Mouse (Mus musculus): ENCODE measurements around the gene Diaph3.
"Not testable (repeated sequence)": the region's sequence is repeated elsewhere in the genome, so short reads cannot be mapped to it uniquely, and the experiment has no call there.

Diaph3 gene

DNA sequence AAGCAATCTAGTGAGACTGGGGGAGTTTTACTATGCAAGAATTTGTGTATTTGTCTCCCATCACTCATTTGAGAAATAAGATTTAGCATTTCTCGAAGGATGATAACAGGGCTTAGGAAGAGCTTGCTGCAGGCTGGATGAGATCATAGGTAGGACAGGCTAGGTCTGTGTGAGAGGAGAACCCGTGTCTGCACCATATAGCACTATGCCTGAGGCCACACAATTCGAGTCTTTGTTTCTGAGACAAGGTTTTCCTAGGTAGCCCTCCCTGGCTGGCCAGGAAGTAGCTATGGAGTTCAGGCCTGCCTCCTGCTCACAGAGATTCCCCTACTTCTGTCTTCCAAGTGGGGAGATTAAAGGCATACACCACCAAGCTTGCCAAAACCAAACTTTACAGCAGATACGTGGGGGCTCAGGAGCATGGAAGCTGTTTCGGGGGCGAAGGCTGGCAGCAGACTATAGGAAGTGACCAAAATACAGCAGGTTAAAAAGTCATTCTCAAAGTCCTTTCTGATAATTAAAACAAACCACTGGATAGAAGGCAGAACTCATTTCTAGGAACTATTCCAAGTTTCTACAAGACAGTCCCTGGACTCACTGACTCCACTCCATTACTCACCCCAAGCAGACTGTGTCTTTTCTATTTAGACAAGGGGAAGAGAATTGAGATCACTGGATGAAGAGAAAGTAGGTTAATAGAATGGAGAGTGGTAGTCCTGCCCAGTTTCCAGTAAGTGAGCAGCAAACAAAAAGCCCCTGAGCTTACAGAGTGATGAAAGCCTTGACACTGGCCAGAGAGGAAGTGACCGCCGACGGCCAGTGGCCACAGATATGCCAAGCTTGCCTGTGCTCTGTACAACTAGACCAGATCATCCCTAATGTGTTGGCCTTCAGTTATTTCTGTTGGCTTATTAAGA lies 383.2 kb downstream of the Diaph3 start:
- Histone ChIP-seq H3K36me3 (ENCODE audit: control insufficient read depth, insufficient read depth, low read length, poor library complexity, severe bottlenecking) (no peaks in the 10 kb centered on the region), H3K27me3 (ENCODE audit: control insufficient read depth, insufficient read depth, low read length, poor library complexity, severe bottlenecking) (no peaks in the 10 kb centered on the region)
- no peak for DNase-seq (ENCODE audit: low read depth, low spot score)

DNA sequence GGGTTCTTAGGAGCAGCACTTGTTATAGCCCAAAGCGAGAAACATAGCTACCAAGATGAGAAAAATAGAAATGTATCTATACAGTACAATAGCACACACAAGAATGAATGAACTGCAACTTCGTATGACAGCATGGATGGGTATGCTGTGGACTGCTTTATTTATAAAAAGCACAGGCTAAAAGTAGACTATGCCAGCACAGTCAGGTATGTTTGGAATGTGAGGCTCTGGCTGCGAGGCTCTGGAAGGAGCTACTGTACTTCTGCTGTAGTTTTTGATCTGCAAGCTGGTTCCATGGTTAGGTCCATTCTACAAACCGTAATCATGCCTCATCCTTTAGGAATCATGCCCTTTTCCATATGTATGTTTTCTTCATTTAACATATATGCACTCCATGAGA lies 383.9 kb downstream of the Diaph3 start:
- Histone ChIP-seq H3K36me3 (ENCODE audit: control insufficient read depth, insufficient read depth, low read length, poor library complexity, severe bottlenecking) (no peaks in the 10 kb centered on the region), H3K27me3 (ENCODE audit: control insufficient read depth, insufficient read depth, low read length, poor library complexity, severe bottlenecking) (no peaks in the 10 kb centered on the region)
- no peak for DNase-seq (ENCODE audit: low read depth, low spot score)

DNA sequence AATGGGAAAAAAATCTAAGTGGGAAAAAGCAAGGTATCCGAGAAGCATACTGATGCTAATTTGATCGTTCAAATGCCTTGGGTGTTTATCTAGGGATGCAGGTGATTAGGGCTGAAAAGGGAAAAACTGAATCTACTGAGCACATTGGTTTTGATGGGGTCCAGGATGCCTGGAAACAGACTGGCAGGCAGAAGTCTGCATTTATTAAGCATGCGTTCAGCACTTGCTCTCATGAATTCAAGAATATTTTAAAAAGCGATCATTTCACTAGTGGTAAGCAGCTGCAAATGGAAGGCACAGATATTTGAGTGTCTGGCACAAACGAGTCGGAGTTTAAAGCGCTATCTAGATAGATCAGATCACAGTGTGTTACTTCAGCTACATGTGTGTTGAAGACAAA lies 390.7 kb downstream of the Diaph3 start:
- no peaks in the 10 kb centered on the region for H3K27me3 ChIP-seq (ENCODE audit: control insufficient read depth, insufficient read depth, low read length, poor library complexity, severe bottlenecking)
- H3K36me3 ChIP-seq (ENCODE audit: control insufficient read depth, insufficient read depth, low read length, poor library complexity, severe bottlenecking), result no peaks in the 10 kb centered on the region
- DNase-seq (ENCODE audit: low read depth, low spot score), result no peak

DNA sequence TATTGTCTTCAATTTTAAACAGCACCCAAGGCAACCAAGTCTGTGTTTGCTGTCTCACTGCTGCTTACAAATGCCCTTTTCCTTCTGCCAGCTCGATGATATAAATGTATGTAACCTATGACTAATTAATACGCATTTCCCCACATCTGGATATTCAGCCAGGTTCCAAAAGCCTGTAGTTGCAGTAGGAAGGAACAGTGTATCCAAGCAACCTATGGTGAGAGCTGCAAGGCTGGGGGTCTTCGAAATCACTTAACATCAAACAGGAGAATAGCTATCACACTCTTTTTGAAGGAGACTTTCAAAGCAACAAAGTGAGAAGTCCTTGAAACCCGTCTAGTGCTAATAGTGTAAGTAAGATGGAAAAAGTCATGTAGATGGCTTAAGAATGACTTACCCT lies 391.6 kb downstream of the Diaph3 start:
- Histone ChIP-seq H3K27me3 (ENCODE audit: control insufficient read depth, insufficient read depth, low read length, poor library complexity, severe bottlenecking) (no peaks in the 10 kb centered on the region), H3K36me3 (ENCODE audit: control insufficient read depth, insufficient read depth, low read length, poor library complexity, severe bottlenecking) (no peaks in the 10 kb centered on the region)
- DNase-seq (ENCODE audit: low read depth, low spot score), result no peak

DNA sequence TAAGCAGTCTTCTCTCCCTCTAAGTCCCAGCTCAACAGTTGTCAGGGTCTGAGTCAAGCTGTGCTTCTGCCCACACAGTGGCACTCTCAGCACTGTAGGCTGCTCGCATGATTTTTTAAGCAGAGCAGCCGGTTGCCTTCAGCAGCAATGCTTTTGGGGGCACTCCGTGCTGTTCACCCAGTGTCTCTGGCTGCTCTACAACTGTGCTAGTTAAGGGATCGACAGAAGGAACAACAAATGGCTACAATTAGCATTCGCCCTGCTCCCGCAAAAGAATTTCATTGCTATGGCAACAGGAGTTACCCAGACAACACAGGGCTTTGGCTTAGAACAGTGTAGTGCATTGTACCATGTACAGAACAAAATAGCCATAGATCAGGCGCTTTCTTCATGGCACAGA lies 392.2 kb downstream of the Diaph3 start:
- Histone ChIP-seq H3K36me3 (ENCODE audit: control insufficient read depth, insufficient read depth, low read length, poor library complexity, severe bottlenecking) (no peaks in the 10 kb centered on the region), H3K27me3 (ENCODE audit: control insufficient read depth, insufficient read depth, low read length, poor library complexity, severe bottlenecking) (no peaks in the 10 kb centered on the region)
- DNase-seq (ENCODE audit: low read depth, low spot score), result no peak

DNA sequence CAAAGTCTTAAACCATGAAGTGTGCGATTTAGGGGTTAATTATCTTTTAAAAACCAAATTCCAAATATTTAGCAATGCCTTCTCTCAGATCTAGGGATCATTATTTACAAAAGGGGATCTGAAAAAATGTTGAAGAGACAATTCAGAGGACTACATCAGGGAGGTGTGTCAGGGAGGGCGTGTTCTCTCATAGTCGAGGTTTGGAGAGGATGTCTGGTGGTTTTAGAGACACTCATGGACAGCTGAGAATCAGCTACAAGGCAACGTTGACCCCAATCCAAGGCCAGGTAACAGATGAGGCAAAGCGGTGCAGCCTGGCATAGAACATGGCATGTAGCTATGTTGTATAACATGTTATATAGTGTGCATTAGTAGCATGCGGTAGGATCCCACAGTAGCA lies 396.5 kb downstream of the Diaph3 start:
- no peaks in the 10 kb centered on the region for H3K27me3 ChIP-seq (ENCODE audit: control insufficient read depth, insufficient read depth, low read length, poor library complexity, severe bottlenecking)
- no peak for DNase-seq (ENCODE audit: low read depth, low spot score)
- H3K36me3 ChIP-seq (ENCODE audit: control insufficient read depth, insufficient read depth, low read length, poor library complexity, severe bottlenecking), result no peaks in the 10 kb centered on the region

DNA sequence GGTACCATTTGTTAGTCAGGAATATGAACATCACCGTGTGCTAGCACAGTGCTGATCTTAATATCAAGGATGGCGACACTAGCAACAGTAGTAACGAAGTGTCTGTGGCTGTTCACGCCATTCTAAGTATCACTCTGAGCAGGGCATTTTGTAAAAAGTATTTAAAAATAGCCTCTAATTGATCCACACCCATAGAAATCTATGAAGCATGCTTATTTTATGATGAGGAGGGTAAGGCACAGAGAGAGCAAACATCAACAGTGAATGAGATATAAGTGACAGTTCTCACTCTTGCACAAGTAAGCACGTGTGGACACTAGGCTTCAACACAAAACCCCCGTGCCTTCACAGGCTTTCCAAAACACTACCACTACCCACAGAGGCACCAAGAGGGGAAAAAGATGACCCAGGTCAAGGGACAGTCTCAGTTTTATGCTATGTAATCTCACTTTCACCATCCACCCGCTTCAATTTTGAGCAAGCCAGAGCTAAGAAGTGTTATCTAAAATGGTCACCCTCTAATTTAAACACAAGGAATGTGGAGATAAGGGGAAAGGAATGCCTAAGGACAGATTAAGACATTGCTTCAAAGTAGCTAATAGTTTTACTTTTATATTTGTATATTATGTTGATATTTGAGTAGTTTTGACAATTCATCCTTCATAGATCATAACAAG lies 399.0 kb downstream of the Diaph3 start:
- Histone ChIP-seq H3K36me3 (ENCODE audit: control insufficient read depth, insufficient read depth, low read length, poor library complexity, severe bottlenecking) (no peaks in the 10 kb centered on the region), H3K27me3 (ENCODE audit: control insufficient read depth, insufficient read depth, low read length, poor library complexity, severe bottlenecking) (no peaks in the 10 kb centered on the region)
- no peak for DNase-seq (ENCODE audit: low read depth, low spot score)

DNA sequence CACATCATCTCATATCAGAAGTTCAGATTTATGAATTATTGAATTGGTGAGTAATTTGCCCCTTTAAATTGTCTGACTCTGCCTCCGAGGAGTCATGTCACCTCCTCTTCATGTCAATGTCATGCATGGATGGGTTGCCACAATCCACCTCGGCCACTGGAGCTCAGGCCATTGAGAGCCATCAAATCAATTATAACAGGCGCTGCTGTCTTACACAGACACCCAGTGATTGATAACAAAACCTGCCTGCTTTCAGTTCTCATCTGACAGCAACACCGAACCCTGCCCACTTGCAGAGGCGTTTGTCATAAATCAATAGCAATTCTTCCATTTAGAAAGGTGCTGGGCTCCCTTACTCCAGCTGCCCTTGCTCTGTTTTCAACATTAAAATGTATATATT lies 402.1 kb downstream of the Diaph3 start:
- no peak for DNase-seq (ENCODE audit: low read depth, low spot score)
- H3K27me3 ChIP-seq (ENCODE audit: control insufficient read depth, insufficient read depth, low read length, poor library complexity, severe bottlenecking), result no peaks in the 10 kb centered on the region

DNA sequence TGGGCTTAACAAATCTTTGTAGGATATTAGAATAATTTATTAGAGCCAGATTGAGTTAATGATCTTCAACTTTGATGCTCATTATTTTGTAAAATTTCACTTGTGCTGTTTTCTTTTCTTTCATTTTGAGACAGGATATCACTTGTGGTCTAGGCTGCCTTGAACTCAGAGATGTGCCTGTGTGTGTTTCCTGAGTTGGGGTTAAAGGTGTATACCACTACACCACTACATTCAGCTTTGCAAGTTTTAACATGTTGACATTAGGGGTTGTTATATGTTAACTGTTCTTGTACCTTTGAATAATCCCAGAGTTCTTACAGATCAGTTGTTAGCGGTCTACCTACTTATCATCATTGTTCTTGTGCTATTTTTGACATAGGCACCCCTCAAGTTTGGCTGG lies 404.4 kb downstream of the Diaph3 start:
- Histone ChIP-seq H3K36me3 (ENCODE audit: control insufficient read depth, insufficient read depth, low read length, poor library complexity, severe bottlenecking) (no peaks in the 10 kb centered on the region), H3K27me3 (ENCODE audit: control insufficient read depth, insufficient read depth, low read length, poor library complexity, severe bottlenecking) (no peaks in the 10 kb centered on the region)
- DNase-seq (ENCODE audit: low read depth, low spot score), result no peak

More for the DNA sequence above, 402.1 kb downstream of the Diaph3 start:
- H3K36me3 ChIP-seq (ENCODE audit: control insufficient read depth, insufficient read depth, low read length, poor library complexity, severe bottlenecking), result no peaks in the 10 kb centered on the region

DNA sequence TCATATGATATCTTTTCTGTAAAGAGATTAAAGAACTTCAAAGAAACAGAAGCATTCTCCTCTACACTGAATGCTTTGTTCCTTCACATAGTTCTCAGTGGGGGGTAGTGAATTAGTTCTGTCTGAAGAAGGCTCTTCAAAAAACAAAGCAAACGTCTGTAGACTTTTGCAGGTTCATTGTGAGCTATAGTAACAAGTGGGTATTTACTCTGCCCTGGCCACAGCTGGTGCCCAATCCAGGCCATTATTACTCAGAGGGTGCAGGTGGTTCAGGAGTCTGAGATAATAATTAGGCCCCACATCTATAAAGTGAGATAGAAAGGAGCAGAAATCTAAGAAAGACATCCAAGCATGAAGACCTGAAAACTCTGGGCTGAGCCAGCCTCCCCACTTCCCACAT lies 409.7 kb downstream of the Diaph3 start:
- DNase-seq (ENCODE audit: low read depth, low spot score), result no peak
- Histone ChIP-seq H3K36me3 (ENCODE audit: control insufficient read depth, insufficient read depth, low read length, poor library complexity, severe bottlenecking) (no peaks in the 10 kb centered on the region), H3K27me3 (ENCODE audit: control insufficient read depth, insufficient read depth, low read length, poor library complexity, severe bottlenecking) (no peaks in the 10 kb centered on the region)

DNA sequence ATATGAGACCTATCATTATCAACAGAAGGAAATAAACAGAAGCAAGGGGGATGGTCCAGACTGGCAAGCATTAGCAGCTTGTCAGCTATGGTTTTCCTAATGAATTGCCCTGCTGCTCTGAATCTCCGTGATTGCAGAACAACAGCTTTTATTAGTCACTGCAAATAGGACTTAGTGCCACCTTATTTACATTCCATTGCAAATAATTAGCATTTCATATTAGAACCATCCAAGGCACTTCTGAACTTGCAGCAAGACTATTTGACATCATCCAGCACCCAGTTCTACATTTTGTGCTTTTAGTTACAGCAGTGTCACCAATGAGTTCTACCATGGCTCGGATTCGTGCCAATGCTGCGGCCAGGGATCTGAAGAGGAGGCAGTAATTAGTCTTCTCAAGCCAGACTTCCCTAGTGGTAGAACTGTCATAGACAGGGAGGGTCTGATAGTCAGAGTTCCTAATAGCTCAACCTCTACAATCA lies 411.4 kb downstream of the Diaph3 start:
- Histone ChIP-seq H3K36me3 (ENCODE audit: control insufficient read depth, insufficient read depth, low read length, poor library complexity, severe bottlenecking) (no peaks in the 10 kb centered on the region), H3K27me3 (ENCODE audit: control insufficient read depth, insufficient read depth, low read length, poor library complexity, severe bottlenecking) (no peaks in the 10 kb centered on the region)
- DNase-seq (ENCODE audit: low read depth, low spot score), result no peak

DNA sequence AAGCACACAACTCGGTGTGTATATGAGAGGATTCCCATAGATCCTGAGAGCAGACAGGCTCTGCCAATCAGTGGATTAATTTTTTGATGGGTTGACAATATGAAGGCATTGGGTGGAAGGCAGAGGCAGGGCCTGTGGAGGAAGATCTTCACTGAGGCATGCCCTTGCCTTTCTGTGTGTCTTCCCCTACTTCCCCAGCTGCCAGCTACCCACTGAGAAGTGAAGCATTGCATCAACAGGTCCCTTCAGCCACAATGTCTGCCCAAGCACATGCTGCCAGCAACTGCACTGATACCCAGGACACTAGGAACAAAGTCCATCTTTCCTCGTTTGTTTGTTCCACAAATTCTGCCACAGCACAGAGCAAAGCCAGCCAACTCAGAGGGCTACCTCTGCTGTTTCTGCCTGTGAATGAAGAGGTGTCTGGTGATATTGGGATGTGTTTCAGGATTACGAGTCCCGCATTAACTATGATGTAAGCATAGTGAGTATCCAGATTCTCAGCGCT lies 413.4 kb downstream of the Diaph3 start:
- no peaks in the 10 kb centered on the region for H3K27me3 ChIP-seq (ENCODE audit: control insufficient read depth, insufficient read depth, low read length, poor library complexity, severe bottlenecking)
- no peaks in the 10 kb centered on the region for H3K36me3 ChIP-seq (ENCODE audit: control insufficient read depth, insufficient read depth, low read length, poor library complexity, severe bottlenecking)
- no peak for DNase-seq (ENCODE audit: low read depth, low spot score)

DNA sequence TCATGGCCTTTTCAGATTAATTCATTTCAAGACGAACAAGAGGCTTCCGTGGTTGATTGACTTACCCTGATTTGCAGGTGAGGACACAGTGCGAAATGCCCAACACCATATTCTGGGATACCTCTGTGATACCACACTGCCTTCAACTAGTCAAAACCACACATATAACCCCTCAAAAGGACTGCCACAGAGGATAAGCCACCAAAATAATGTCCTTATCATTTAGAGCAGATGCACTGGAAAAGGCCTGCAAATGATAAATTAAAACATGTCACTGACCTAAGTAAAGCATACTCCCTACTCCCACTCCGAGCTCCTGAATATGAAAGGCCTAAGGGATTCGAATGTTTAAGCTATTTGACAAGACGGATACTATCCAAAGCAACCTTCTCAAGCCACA lies 419.3 kb downstream of the Diaph3 start:
- Histone ChIP-seq H3K27me3 (ENCODE audit: control insufficient read depth, insufficient read depth, low read length, poor library complexity, severe bottlenecking) (no peaks in the 10 kb centered on the region), H3K36me3 (ENCODE audit: control insufficient read depth, insufficient read depth, low read length, poor library complexity, severe bottlenecking) (no peaks in the 10 kb centered on the region)
- DNase-seq (ENCODE audit: low read depth, low spot score), result no peak

DNA sequence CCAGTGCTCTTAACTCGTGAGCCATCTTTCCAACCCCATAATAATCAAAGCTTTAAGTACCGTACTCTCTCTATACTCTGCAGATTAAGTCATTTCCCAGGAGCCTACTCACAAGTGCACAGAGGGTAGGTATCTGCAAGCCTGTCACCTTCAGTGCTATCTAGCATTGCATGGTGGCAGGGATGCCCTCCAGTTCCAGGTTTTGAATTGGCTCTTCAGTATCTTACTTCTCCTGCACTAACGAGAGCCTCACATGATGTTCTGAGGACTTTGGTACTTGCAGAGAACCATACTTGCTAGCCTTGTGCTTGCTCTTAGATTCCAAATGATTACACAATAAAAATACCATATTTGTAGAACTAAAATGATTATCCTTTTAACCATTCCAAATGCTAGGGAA lies 420.0 kb downstream of the Diaph3 start:
- no peaks in the 10 kb centered on the region for H3K36me3 ChIP-seq (ENCODE audit: control insufficient read depth, insufficient read depth, low read length, poor library complexity, severe bottlenecking)
- DNase-seq (ENCODE audit: low read depth, low spot score), result no peak
- no peaks in the 10 kb centered on the region for H3K27me3 ChIP-seq (ENCODE audit: control insufficient read depth, insufficient read depth, low read length, poor library complexity, severe bottlenecking)

DNA sequence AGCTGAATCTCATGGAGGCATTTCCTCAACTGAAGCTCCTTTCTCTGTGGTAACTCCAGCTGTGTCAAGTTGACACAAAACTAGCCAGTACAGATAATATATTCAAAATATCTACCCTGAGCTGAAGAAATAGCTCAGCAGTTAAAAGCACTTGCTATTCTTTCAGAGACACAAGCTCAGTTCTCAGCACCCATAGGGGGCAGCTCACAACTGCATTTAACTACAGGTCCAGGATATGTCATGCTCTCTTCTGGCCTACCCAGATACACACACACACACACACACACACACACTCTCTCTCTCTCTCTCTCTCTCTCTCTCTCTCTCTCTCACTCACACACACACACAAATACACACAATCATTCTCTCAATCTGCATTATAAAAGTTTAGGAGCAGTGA lies 420.6 kb downstream of the Diaph3 start:
- H3K27me3 ChIP-seq (ENCODE audit: control insufficient read depth, insufficient read depth, low read length, poor library complexity, severe bottlenecking); H3K36me3 ChIP-seq (ENCODE audit: control insufficient read depth, insufficient read depth, low read length, poor library complexity, severe bottlenecking); DNase-seq (ENCODE audit: low read depth, low spot score): not testable (repeated sequence)

Data from splenic B cell, adult 2 months (primary cell).